Mouse (Mus musculus): ENCODE data around the gene Hsbp1. TPM values are rescaled to one million over a fixed set of nuclear protein-coding genes. Genes with fewer than 3 reads are reported as not detected.
"Not testable (repeated sequence)": the region's sequence is repeated elsewhere in the genome, so short reads cannot be mapped to it uniquely, and the experiment has no call there.

The Hsbp1 gene
- total RNA-seq (2015) (124 TPM in 2 replicates), total RNA-seq (2017) (72.7 and 79.8 TPM in 2 replicates)

DNA sequence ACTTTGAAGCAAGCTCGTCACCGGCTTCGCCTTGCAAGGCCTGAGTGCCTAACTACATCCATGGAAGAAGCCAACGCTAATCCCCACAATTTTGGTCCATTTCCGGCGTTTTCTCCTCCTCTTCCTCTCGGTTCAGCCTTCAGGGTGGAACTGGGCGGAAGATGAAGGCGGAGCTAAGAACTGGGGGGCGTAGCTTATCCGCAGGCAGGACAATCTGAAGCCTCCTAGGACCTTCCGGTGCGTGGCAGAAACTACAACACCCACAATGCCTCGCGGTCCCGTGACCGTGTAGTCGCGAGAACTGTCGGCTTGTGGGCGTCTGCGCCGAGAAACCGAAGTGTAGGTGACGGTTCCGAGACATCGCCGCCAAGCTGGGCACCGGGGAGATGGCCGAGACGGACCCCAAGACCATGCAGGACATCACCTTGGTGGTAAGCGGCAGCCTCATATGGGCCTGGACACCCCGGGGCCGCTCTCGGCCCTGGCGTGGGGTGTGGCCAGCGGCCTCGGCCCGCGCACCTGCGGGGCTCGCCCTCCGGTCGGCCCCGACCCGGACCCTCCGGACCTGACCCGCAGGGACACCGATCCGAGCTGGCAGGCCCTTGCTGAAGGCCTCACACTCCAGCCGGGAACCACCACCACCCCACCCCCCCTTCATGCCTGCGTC lies at the start of gene Hsbp1:
TSS of gene Hsbp1 (plus strand) at position 299 of the 667 bp plus-strand sequence.
- ATAC-seq (ENCODE audit: poor library complexity, severe bottlenecking) = peak; percentile 99

DNA sequence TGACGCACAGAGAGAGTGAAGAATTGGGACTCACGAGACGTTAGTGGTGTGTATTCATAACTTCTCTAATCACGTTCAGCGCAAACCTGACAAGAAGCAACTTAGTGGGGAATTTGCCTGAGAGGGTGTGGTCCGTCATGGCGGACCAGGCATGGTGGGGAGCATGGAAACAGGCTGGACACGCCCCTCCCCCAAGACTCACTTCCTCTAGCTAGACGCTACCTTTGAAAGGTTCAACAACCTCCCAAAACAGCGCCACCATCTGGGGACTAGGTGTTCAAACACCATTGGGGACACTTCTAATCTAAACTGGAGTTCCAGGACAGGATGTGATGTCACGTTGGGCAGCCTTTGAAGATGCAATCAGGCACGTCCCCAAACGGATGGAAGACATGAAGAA lies 48.8 kb upstream of the Hsbp1 start:
- ATAC-seq (ENCODE audit: poor library complexity, severe bottlenecking) = no peak

DNA sequence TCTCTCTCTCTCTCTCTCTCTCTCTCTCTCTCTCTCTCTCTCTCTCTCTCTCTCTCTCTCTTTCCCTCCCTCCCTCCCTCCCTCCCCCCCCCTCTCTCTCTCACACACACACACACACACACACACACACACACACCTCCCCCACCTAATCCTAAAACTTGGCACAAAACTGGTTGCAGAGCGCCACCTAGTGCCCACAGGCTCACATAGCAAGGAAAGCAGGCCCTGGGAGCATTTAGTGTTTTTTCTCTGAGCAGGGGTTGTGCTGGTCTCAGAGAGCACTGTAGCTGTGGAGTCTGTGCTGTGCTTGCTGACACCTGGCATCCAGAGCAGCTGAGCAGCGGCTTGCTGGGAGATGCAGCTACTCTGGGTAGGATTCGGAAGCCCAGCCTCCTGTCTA lies 46.5 kb upstream of the Hsbp1 start:
- ATAC-seq (ENCODE audit: poor library complexity, severe bottlenecking) = peak; percentile 59; the same call in 1 of the 2 replicates

DNA sequence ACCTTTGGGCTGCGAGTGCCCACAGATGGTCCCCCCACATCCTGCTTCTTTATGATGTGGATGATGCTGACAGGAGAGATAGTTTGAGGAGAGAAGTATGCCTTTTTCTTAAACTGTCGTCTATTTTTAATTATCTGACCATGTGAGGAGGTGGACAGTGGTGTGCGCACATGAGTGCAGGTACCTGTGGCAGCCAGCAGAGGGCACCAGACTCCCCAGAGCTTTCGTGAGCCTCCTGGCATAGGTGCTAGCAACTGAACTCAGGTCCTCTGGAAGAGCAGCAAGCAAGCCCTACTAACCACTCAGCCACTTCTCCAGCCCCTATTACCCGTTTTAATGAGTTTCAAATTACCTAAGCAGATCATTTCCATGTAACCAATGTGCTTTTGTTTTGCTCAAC lies 44.0 kb upstream of the Hsbp1 start:
- ATAC-seq (ENCODE audit: poor library complexity, severe bottlenecking) = no peak

DNA sequence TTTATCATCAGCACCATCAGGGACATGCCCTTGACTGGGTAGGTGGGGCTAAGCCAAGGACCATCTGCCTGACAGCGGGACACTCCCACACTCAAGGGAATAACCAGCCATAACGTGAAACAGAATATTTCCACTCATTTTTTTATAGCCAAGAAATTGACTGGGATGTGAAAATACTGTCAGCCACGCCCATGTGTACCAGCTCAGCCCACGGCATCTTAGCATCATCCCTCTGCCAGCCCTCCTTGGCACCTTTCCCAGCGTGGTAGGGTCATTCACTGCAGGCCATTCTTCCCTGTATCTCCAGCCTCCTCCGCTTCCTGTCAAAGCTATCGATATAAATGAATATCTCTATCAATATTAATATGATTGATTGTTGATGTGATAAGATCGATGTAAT lies 40.1 kb upstream of the Hsbp1 start:
- ATAC-seq (ENCODE audit: poor library complexity, severe bottlenecking) = no peak

DNA sequence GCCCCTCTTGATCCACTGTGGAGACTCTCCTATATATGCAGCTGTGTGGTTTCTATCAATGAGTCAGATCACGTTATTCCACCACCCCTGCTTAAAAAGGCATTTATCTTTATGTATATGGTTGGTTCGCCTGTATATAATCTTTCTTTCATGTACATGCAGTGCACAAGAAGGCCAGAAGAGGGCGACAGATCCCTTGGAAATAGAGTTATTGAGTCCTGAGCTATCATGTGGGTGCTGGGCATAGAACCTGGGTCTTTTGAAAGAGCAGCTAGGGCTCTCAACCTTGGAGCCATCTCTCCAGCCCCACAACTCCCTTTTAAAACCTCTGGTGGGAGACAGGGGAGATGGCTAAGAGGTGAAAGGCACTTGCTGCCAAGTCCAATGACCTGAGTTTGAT lies 32.9 kb upstream of the Hsbp1 start:
- no peak; the same call in 1 of the 2 replicates for ATAC-seq (ENCODE audit: poor library complexity, severe bottlenecking)

DNA sequence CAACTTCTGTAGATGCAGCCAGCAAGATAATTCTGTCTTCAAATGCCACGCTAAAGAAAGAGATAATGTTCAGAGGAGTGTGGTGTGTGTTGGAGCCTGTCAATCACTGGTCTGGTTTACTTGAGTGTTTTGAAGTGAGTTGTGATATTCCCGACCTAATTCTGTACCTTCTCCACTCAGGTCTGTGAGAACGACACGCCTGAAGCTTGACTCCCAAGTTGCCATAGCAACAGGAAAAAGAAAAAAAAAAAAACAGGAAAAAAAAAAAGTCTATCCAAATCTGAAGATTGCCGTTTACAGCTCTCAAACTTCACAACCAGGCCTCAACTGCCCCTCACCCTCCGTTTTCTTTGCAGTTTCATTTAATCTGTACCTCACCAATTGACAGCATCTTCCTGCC lies 21.1 kb upstream of the Hsbp1 start:
- ATAC-seq (ENCODE audit: poor library complexity, severe bottlenecking) = no peak

DNA sequence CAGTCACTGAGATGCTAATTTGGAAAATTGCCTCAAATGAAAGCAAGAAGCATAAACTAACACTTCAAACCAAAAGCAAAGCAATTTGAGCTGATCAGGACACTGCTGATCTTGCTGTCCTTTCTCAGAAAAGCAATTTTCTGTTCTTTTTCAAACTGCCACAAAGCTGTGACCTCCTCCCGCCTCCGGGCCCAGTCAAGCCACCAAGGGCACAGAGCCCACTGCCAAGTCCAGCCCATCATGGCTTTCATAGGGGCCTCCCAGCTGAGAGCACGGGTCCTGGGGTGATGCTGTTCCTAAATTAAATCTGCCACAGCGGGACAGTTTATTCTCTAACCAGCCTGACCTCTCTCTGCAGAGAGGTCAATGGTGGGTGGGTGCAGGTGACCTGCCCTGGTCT lies 4.7 kb upstream of the Hsbp1 start:
- ATAC-seq (ENCODE audit: poor library complexity, severe bottlenecking) = no peak

DNA sequence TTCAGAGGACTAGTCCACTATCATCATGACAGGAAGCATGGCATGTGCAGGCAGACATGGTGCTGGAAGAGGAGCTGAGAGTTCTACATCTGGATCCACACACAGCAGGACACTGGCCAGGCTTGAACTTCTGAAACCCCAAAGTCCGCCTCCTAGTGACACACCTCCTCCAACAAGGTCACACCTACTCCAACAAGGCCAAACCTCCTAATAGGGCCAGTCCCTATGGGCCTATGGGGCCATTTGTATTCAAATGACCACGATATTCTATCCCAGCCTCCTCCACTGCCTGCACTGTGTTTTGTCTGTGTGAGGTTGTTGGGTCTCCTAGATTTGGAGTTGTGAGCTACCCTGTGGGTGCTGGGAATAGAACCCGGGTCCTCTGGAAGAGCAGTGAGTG lies 682 bp upstream of the Hsbp1 start:
- ATAC-seq (ENCODE audit: poor library complexity, severe bottlenecking) = no peak

DNA sequence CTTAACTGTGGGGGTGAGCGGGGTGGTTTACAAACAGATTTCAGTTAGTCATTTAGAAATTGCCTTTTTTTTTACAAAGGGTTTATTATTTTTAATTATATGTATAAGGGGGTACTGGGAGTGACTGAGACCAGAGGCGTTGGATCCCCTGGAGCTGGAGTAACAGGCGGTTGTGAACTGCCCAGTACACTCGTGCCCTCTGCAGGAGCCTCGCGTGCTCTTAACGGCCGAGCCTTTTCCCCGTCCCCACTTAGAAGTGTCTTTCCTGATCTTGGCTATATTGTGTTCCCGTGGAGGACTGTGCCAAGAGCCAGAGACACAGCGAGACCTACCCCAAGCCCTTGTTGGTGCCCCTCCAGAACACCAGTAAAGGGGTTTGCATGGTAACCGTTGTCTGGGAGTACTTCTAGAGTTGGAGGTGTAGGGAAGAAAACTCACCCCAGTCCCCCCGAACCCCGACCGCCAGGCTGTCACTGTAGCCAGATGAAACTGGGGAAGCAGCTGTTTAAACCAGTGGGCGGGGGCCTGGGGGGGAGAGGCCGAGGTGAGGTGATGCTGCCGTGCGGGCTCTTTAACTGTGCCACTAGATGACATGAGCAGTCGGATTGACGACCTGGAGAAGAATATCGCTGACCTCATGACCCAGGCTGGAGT lies 868 bp downstream of the Hsbp1 start:
- no peak for ATAC-seq (ENCODE audit: poor library complexity, severe bottlenecking)

DNA sequence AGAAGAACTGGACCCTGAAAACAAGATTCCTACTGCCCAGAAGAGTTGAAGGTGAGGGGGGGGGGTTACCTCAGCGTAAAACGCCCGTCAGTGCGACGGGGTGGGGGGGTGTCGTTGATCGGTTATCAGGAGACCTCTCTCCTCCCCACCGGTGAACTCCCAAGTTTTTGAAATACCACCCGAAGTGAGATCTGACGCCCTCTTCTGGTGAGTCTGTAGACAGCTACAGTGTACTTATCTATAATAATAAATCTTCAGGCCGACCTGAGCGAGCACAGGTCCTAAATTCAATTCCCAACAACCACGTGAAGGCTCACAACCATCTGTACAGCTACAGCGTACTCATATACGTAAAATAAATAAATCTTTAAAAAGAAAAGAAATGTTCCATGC lies 1.4 kb downstream of the Hsbp1 start:
- ATAC-seq (ENCODE audit: poor library complexity, severe bottlenecking) = no peak

DNA sequence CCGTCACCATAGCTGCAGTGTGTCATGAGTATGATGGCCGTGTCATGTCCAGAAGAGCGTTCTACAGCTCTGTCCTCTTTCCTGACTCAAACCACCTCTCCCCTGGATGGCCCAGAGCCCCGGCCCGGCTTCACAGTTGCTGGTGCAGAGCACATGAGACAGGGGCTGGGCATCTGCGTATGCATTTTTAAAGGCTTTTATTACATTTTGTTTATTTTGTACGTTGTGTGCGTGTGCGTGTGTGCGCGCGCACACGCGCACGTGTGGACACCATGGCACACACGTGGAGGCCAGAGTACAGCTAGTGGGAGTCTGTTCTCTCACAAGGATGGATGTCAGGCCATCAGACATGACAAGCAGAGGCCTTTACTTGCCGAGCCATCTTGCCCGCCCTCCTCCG lies 7.4 kb downstream of the Hsbp1 start:
- ATAC-seq (ENCODE audit: poor library complexity, severe bottlenecking) = no peak

DNA sequence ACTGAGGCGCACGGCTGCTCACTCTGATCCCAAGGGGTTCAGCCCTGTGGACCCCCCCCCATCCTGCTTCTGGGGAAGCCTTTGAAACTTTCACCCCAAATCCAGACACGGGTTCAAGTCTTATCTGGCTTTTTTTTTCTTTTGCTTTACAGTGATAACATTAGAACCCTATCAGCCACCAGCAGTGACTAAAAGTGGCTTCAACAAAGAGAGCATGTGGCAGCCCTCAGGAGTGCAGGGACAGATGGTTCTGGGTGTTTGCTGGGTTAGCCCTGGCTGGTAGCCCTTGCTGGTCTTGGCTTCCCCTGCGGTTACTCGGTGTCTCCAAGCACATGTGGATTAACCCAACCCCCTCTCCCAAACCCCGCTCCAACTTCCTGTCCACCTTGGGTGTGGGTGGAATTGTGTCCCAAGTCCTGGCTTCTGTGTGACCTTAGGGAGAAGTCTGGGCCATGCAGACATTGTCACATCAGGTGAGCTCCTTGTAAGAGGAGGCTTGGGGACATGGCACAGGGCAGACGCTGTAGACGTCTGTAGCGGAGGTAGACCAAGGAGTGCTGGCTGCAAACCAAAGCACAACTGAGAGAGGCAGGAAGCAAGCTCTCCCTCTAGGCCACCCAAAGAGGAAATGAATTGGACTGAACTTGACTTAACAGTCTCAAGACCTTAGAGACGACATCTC lies 8.8 kb downstream of the Hsbp1 start:
- peak; percentile 85 for ATAC-seq (ENCODE audit: poor library complexity, severe bottlenecking)

DNA sequence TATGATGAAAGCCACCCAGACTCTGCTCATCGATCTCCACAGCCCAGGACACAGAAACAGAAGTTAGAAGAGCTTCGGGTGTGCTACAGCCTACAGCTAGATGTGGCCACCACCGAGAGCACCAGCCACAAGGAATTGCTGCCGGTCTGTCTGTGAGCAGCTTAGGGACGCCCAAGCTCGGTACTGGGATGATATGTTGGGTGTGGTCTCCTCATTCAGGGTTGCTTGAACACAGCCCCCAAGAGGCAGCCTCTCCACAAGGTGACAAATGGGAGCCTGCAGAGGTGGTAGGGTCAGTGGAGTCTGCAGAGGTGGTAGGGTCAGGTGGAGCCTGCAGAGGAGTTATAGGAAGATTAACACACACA lies 9.4 kb downstream of the Hsbp1 start:
- ATAC-seq (ENCODE audit: poor library complexity, severe bottlenecking) = no peak

DNA sequence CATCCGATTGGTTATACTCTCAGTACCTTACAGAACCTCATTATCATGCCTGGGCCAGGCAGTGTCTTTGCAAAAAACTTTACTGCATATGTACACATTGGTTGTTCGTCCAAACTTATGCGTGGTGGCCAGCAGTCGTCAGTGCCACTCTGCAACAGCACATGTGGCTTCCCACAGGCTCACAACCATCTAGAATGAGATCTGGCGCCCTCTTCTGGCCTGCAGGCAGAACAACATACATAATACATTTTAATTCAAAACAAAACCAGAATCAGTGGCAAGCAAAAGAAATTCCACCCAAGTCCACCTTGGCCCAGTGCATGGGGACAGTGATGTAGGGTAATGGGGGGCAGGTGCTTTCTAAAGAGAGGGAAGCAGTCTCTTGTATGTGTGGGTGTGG lies 12.3 kb downstream of the Hsbp1 start:
- ATAC-seq (ENCODE audit: poor library complexity, severe bottlenecking) = not testable (repeated sequence)

DNA sequence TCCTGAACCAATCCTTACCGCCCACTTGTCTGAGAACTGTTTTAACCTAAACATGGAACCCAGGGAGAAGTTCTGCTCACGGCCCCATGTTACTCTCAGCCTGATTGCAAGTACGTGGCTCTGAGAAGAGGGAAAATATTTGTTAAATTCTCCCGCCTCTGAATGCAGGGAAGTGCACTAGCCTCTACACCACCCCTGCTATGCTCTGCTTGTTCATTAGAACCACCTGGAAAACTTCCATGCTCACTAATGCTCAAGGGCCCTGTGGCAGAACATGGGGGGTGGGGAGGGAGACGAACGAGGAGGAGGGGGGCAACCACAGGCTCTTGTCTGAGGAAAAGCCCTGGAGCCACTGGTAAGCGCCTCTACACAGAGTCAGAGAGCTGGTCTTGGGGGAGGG lies 13.9 kb downstream of the Hsbp1 start:
- no peak for ATAC-seq (ENCODE audit: poor library complexity, severe bottlenecking)

DNA sequence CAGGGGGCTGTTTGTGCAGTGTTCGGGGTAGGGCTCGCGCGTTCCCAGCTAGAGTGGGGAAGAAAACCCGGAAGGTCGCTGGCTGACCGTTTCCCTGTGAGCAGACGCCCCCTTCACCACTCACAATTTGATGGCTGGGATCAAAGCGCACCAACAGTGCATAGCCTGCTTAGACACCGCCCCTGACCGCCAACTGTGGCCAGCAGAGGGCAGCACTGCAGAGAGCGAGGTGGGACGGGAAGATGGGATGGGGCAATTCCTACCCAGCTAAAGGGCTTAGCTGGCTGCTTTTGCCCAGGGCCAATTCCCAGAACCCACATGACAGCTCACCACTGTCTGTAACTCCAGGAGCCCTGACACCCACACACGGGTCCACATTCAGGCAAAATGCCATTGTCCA lies 14.5 kb downstream of the Hsbp1 start:
- peak; percentile 87 for ATAC-seq (ENCODE audit: poor library complexity, severe bottlenecking)

DNA sequence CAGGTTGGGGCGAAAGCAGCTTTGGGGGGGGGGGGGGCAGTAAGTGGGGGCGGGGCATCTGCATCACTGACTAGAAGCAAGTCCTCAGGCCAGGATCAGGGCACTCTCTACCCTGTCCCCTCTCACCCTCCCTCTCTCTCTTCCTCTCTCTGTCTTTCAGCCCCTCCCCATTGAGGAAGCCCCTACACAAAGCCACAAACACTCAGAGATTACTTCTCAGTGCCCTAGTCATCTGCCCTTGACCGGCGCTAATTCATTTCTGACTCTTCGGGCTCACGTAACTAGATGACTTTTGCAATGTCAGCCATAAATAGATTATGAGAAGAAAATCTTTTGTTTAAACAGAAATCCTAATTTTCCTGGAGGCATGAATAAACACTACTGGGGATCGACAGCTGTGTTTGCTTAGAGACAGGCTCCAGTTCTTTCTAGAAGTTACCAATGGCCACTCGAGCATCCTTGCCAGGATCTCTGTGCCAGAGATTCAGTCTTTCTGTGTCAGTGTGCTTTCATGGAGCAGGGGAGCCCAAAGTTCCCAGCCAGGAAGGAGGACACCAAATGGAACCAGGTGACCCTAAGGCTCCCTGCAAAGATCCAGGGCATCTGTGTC lies 16.5 kb downstream of the Hsbp1 start:
- ATAC-seq (ENCODE audit: poor library complexity, severe bottlenecking) = no peak

DNA sequence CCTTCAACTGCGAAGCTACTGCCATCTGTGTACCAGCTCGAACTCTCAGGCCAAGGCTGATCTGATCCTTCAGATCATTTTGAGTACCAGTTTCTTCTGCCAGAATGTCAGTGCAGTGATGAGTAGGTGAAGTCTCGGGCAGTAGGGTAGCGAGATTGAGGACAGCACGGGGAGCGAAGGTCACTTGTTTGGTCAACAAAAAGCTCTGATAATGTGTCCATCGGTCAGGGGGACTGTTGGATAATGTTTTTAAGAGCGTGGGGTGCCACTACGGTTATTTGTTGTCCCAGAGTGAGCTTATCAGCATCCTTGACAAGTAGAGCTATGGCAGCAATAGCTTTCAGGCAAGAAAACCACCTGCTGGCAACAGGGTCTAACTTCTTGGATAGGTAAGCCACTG lies 30.4 kb downstream of the Hsbp1 start:
- not testable (repeated sequence) for ATAC-seq (ENCODE audit: poor library complexity, severe bottlenecking)

DNA sequence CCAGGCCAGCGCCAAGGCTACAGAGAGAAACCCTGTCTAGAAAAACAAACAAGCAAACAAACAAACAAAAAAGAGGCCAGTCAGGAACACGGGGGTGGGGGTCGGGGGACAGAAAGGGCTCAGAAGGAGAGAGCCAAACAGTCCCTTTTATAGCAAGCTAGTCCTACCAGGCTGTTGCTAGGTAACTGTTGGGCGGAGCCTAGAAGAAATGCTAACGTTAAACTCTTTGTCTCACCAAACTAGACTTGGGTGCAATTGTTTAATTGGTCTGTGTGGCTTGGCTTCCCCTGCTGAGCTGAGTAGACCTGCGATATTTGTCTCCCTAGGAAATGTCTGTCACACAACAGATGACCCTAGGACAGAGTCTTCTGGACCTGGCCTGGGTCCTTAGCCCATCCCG lies 34.2 kb downstream of the Hsbp1 start:
- ATAC-seq (ENCODE audit: poor library complexity, severe bottlenecking) = no peak

DNA sequence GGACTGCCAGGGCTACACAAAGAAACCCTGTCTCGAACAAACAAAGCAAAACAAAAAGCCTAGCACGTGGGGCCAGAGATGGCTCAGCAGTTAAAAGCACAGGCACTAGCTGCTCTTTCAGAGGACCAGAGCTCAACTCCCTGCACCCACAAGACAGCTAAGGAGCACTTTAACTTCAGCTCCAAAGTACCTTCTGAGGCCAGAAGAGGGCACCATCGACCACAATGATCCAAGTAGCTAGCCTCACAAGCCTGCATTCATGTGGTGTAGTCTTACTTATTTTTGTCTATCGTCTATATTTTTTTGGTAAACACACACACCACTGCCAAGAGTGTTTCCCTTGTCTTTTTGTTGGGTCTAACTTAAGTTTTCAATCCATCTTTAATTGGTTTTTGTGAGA lies 36.3 kb downstream of the Hsbp1 start:
- peak; percentile 91 for ATAC-seq (ENCODE audit: poor library complexity, severe bottlenecking)

DNA sequence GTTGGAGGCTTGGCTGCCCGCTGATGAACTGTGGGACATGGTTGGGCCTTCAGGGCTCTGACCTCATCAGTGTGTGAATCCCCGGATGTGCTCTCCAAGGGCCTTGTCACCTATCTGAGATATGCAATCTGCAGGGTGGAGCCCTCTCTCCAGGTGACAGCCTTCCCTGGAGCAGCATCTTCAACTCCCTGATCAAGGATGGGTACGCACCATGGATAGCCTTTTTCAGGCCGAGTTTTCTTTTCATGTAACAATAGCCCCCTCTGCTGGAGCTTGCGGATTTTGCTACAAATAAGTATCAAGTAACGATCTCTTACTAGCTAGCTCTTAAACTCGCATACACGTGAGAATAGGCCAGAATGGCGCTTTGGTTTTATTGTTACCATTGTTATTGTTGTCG lies 40.2 kb downstream of the Hsbp1 start:
- peak; percentile 78 for ATAC-seq (ENCODE audit: poor library complexity, severe bottlenecking)
